Mouse (Mus musculus) gastrocnemius, postnatal 4 days (tissue): Measurements from ENCODE around the gene Rab3gap2. TPM values are rescaled to one million over a fixed set of nuclear protein-coding genes. Genes with fewer than 3 reads are reported as not detected.

ENCODE experiments used
- DNase-seq, 2 experiments: peaks; one replicate each; pipeline ENCODE4 v3.0.0; 2021 to 2022; ENCODE audit warnings: low spot score in 2 of 2, mixed read lengths in 2 of 2
- long read RNA-seq, 2 experiments: library from polyadenylated mRNA; stranded (forward); transcript quantifications; one replicate each; pipeline ENCODE4 v2.0.0; 2021
- total RNA-seq, 2 experiments: library from RNA; stranded (reverse); gene quantifications; 2 replicates each; pipeline ENCODE4 v1.2.3; 2021

Rab3gap2 gene
- 10 to 100 TPM; 29.3 to 30.3 TPM for total RNA-seq
- long read RNA-seq, experiment 1, full-length matches to known transcripts = 21 of 29 reads
- long read RNA-seq, experiment 1, partial matches to known transcripts = 2 of 29 reads
- long read RNA-seq, experiment 1, other reads (novel, unspliced or antisense) = 6 of 29 reads
- long read RNA-seq, experiment 2, full-length matches to known transcripts = 31 of 44 reads
- long read RNA-seq, experiment 2, partial matches to known transcripts = 4 of 44 reads
- long read RNA-seq, experiment 2, other reads (novel, unspliced or antisense) = 9 of 44 reads

GRCm38 (mm10) chr1:185203909-185204661 lies at the start of gene Rab3gap2:
Gene Rab3gap2 (plus strand): TSS chr1:185204117.
- DNase-seq = peak; percentile 99 to 100

- DNase-seq = no peak
These were observed 30.3 kb upstream of the Rab3gap2 start for GRCm38 (mm10) chr1:185173641-185174040.

- no peak for DNase-seq
These were observed 26.1 kb upstream of the Rab3gap2 start for GRCm38 (mm10) chr1:185177860-185178259.

GRCm38 (mm10) chr1:185183591-185184330 lies 20.2 kb upstream of the Rab3gap2 start:
- DNase-seq = peak in 1 of 2 experiments; percentile 66

GRCm38 (mm10) chr1:185185556-185185955 lies 18.4 kb upstream of the Rab3gap2 start:
- no peak for DNase-seq

GRCm38 (mm10) chr1:185187135-185187785 lies 16.7 kb upstream of the Rab3gap2 start:
- peak in 1 of 2 experiments; percentile 36 for DNase-seq

- no peak for DNase-seq
These were observed 14.0 kb upstream of the Rab3gap2 start for GRCm38 (mm10) chr1:185189901-185190300.

GRCm38 (mm10) chr1:185192087-185192486 lies 11.8 kb upstream of the Rab3gap2 start:
- DNase-seq = no peak

GRCm38 (mm10) chr1:185193509-185193908 lies 10.4 kb upstream of the Rab3gap2 start:
- DNase-seq = peak in 1 of 2 experiments; percentile 18

- DNase-seq = no peak
These were observed 7.6 kb upstream of the Rab3gap2 start for GRCm38 (mm10) chr1:185196323-185196722.

- no peak for DNase-seq
These were observed 3.1 kb upstream of the Rab3gap2 start for GRCm38 (mm10) chr1:185200571-185201395.

- DNase-seq = no peak
These were observed 1.9 kb upstream of the Rab3gap2 start for GRCm38 (mm10) chr1:185201994-185202393.

GRCm38 (mm10) chr1:185203196-185203908 lies 565 bp upstream of the Rab3gap2 start:
- DNase-seq = peak in 1 of 2 experiments; percentile 19

GRCm38 (mm10) chr1:185205090-185205489 lies 1.2 kb downstream of the Rab3gap2 start:
- no peak for DNase-seq

- DNase-seq = no peak
These were observed 4.1 kb downstream of the Rab3gap2 start for GRCm38 (mm10) chr1:185207851-185208595.

GRCm38 (mm10) chr1:185208766-185209165 lies 4.8 kb downstream of the Rab3gap2 start:
- DNase-seq = no peak

- DNase-seq = no peak
These were observed 5.8 kb downstream of the Rab3gap2 start for GRCm38 (mm10) chr1:185209641-185210176.

- DNase-seq = no peak
These were observed 12.4 kb downstream of the Rab3gap2 start for GRCm38 (mm10) chr1:185216360-185216759.

- DNase-seq = no peak
These were observed 12.8 kb downstream of the Rab3gap2 start for GRCm38 (mm10) chr1:185216762-185217161.
